Mouse (Mus musculus) heart, adult 2 months (tissue): ENCODE measurements around the gene Fli1. TPM values are rescaled to one million over a fixed set of nuclear protein-coding genes. Genes with fewer than 3 reads are reported as not detected.

Experiments
- DNase-seq, 2 experiments: peaks; one replicate each; pipeline ENCODE4 v3.0.0; 2021
- H3K27ac ChIP-seq: fragments of 200-600 bp; 2 replicates; pipeline ENCODE4 v1.8.1; 2022
- H3K27me3 ChIP-seq: fragments of 200-500 bp; 2 replicates; pipeline ENCODE4 v1.6.1; 2012; ENCODE audit warnings: mild to moderate bottlenecking, low read length, inconsistent platforms, mixed read lengths; ENCODE audit not compliant: control insufficient read depth, insufficient read depth
- H3K36me3 ChIP-seq: fragments of 200-500 bp; 2 replicates; pipeline ENCODE4 v1.6.1; 2012; ENCODE audit warnings: low read length, inconsistent platforms; ENCODE audit not compliant: control insufficient read depth, insufficient read depth
- H3K4me1 ChIP-seq: fragments of 200-500 bp; 2 replicates; pipeline ENCODE4 v1.6.1; 2011; ENCODE audit warnings: low read length; ENCODE audit not compliant: control insufficient read depth, insufficient read depth
- H3K4me3 ChIP-seq: fragments of 200-600 bp; 2 replicates; pipeline ENCODE4 v1.8.1; 2022
- H3K79me2 ChIP-seq: fragments of 200-500 bp; replicated peaks from 2 replicates; pipeline ENCODE4 v1.6.1; 2012; ENCODE audit warnings: mild to moderate bottlenecking, inconsistent platforms, low read length, moderate library complexity, mixed read lengths; ENCODE audit not compliant: control insufficient read depth, insufficient read depth
- H3K9ac ChIP-seq: fragments of 200-500 bp; 2 replicates; pipeline ENCODE4 v1.6.1; 2012; ENCODE audit warnings: low read depth, mild to moderate bottlenecking, control low read depth, inconsistent platforms, low read length, mixed read lengths
- CTCF ChIP-seq: fragments of 200-600 bp; IDR thresholded peaks from 2 replicates; pipeline ENCODE4 v1.8.1; 2022; ENCODE audit warnings: antibody characterized with exemption, mild to moderate bottlenecking, moderate library complexity
- EP300 ChIP-seq: fragments of 200-500 bp; IDR thresholded peaks from 2 replicates; pipeline ENCODE4 v1.6.1; 2011; ENCODE audit warnings: low read depth, low read length, control low read depth; ENCODE audit not compliant: insufficient read depth
- POLR2A ChIP-seq: fragments of 200-500 bp; IDR thresholded peaks from 2 replicates; pipeline ENCODE4 v1.6.1; 2011; ENCODE audit warnings: mild to moderate bottlenecking, low read depth, low read length, control low read depth; ENCODE audit not compliant: insufficient read depth
- WGBS: fragments of 180-500 bp; shearing (Covaris S2); methylation state at CpG from one replicate; pipeline ENCODE4 v1.1.7; 2018; 5-methylcytosine and 5-hydroxymethylcytosine counted together
- intact Hi-C: fragments of 180-260 bp; cut with DNase I; formaldehyde crosslinking; loops from one replicate; pipeline ENCODE4 v1.15.1; 2025
- polyA plus RNA-seq: library from polyadenylated mRNA; depleted of rRNA; stranded (reverse); fragments of >200 nt; gene quantifications from 2 replicates; pipeline ENCODE4 v1.2.3, GENCODE M21; 2012
- total RNA-seq, 2 experiments: library from RNA; stranded (reverse); gene quantifications; 2 replicates each; pipeline ENCODE4 v1.2.3; 2021

Gene Fli1
- total and polyA plus RNA-seq, 3 experiments: 14.9 to 28.2 (median 23.5) TPM

DNA sequence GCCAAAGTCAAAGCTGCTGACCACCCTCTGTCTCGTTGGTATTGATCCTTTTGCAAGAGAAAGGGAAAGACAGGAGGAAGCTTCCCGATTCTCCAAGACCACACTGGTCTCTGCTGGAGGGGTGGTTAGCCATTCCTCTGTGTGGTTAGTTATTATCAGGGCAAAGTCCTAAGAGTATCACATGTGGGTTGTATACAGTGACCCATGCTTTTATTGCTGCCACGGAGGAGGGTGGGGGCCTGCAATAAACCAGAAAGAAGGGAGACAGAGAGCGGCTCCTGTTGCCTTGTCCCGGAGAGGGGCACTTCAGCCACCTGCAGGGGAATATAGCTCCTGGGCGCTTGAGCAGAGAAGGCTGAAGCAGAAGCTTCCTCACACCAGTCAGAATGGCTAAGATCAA is 41.2 kb upstream of the Fli1 start:
- no peaks in the 10 kb centered on the region for H3K36me3 ChIP-seq
- H3K4me3 ChIP-seq: no peak overlapping the region
- H3K9ac ChIP-seq: no peak overlapping the region
- no peaks in the 10 kb centered on the region for H3K4me1 ChIP-seq
- no peak for DNase-seq
- TF ChIP-seq CTCF: peak; percentile 15
- no peak for TF ChIP-seq EP300
- H3K27ac ChIP-seq: no peak overlapping the region
- H3K27me3 ChIP-seq: no peaks in the 10 kb centered on the region
- 85% methylated on average over 6 of the region's 6 CpGs for WGBS
- intact Hi-C loops: no loop called here
- no peaks in the 10 kb centered on the region for H3K79me2 ChIP-seq

DNA sequence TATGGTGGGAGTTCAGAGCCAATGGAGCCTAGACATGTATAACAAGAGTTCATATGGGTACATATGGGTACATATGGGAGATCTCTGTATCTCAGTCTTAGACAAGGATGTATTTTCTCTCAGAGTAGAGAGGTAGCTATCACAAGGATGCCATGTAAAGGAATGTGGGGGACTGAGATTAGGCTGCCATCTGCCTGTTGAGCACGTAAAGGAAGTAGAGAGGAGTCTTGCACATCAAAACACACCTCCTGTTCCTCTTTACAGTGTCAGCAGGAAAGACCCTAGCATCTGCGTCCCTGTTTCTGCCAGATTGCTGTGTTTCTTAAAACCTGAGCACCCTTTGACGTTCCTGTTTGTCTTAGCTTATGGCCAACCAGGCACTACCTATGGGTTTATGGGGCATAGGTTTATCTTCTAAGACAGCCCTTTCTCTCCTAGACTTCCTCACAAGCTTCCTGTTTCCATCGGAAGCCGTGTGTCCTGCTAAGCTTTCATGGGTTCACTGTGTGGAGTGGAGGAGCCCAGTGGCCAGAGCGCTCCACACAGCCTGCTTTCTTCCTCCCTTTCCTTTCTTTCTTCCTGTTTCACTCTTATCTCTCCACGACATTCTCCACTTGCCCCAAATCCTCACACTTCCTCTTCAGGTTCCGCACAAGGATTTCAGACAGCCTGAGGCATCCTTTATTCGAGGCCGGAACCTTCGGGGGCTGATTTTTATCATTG is 39.4 kb upstream of the Fli1 start:
- intact Hi-C loops: no loop called here
- no peak for TF ChIP-seq EP300
- TF ChIP-seq CTCF: 0 out of 2 replicates have a peak, but pooled peaks have one; percentile 2
- WGBS: 37% methylated on average over 11 of the region's 11 CpGs
- no peak for DNase-seq
- Histone ChIP-seq H3K4me1 (no peaks in the 10 kb centered on the region), H3K4me3 (no peak overlapping the region), H3K27me3 (no peaks in the 10 kb centered on the region), H3K79me2 (no peaks in the 10 kb centered on the region), H3K27ac (no peak overlapping the region), H3K9ac (no peak overlapping the region), H3K36me3 (no peaks in the 10 kb centered on the region)

DNA sequence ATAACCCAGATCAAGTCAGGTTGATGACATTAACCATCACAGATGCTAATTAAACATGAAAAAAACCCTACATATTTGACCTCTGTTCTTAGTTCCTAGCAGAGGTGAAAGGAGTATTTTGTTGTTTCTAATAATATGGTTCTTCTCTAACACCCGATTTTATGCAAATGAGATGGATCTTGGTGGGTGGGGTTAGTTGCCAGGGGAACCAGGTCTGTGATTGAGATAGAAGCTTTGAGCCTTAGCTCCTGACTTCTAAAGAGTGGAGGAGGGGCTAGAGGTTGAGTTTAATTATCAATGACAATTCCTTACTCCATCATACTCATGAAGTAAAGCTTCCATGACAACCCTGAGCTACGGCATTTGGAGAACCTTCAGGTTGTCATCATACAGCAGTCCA is 35.8 kb upstream of the Fli1 start:
- Histone ChIP-seq H3K4me3 (no peak overlapping the region), H3K4me1 (no peaks in the 10 kb centered on the region), H3K79me2 (no peaks in the 10 kb centered on the region), H3K27ac (no peak overlapping the region), H3K36me3 (no peaks in the 10 kb centered on the region), H3K9ac (no peak overlapping the region), H3K27me3 (no peaks in the 10 kb centered on the region)
- 79% methylated on average over 2 of the region's 2 CpGs for WGBS
- TF ChIP-seq POLR2A: no peak
- no peak for TF ChIP-seq EP300
- no peak for TF ChIP-seq CTCF
- DNase-seq: no peak
- intact Hi-C loops: no loop called here

DNA sequence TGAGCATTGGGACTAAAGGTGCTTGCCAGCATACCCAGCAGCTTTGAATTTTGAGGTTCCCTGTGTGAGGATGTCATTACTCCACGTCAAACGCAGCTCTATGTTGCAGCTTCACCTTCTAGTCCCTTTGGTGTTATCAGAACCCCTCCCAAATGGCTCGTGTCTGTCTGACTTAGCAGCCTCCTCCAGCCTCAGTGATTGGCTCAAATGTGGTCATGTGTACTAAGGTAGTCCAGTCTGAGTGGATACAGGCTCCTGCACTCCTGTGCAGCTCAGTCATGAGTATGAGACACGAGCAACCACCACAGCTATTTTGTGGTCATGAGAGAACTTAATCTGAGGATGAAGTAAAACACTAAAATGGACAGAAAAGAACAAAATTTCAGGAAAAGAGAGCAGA is 31.0 kb upstream of the Fli1 start:
- TF ChIP-seq POLR2A (no peak), CTCF (no peak), EP300 (no peak)
- Histone ChIP-seq H3K27ac (no peak overlapping the region), H3K4me1 (no peaks in the 10 kb centered on the region), H3K9ac (no peak overlapping the region), H3K4me3 (no peak overlapping the region), H3K36me3 (no peaks in the 10 kb centered on the region), H3K27me3 (no peaks in the 10 kb centered on the region), H3K79me2 (no peaks in the 10 kb centered on the region)
- DNase-seq: no peak
- WGBS: 68% methylated on average over 4 of the region's 4 CpGs
- intact Hi-C loops: no loop called here

DNA sequence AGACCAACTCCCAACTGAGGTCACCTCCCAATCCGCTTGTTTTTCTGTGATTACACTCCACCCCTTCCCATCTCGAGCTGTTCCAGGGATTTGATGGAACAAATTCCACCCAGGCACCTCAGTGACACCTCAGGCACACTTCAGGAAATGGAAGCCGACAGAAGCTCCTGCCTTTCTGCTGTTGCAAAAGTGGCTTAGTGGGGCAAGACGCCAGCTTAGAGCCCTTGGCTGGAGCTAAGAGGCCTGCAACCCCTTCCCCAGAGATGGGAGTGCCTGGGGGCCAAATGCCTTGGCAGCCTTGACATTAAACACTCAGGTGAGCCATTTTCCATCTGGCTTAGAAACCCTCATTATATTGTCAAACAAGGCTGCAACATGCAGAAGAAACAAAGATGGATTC is 29.0 kb upstream of the Fli1 start:
- Histone ChIP-seq H3K4me3 (no peak overlapping the region), H3K27ac (no peak overlapping the region), H3K9ac (no peak overlapping the region), H3K27me3 (no peaks in the 10 kb centered on the region), H3K79me2 (no peaks in the 10 kb centered on the region), H3K4me1 (no peaks in the 10 kb centered on the region), H3K36me3 (no peaks in the 10 kb centered on the region)
- TF ChIP-seq EP300: no peak
- no peak for DNase-seq
- intact Hi-C loops: no loop called here
- 48% methylated on average over 4 of the region's 4 CpGs for WGBS

DNA sequence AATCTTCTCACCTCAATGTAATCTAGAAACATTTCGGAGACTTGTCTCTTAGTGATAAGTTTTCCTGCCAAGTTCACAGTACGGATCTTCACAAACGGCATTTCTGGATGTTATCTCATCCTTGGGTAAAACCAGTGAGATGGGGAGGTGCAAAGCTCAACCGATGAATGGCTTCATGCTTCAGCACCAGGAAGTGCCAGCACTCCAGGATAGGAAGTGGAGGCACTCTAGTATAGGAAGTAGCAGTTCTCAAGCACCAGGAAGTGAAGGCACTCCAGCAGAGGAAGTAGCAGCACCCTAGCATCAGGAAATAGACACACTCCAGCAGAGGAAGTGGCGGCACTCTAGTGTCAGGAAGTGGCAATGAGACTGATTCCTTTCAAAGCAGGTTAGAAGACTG is 27.9 kb upstream of the Fli1 start:
- 52% methylated on average over 5 of the region's 5 CpGs for WGBS
- DNase-seq: no peak
- H3K4me1 ChIP-seq: no peaks in the 10 kb centered on the region
- intact Hi-C loops: no loop called here
- H3K36me3 ChIP-seq: no peaks in the 10 kb centered on the region
- H3K27me3 ChIP-seq: no peaks in the 10 kb centered on the region
- H3K79me2 ChIP-seq: no peaks in the 10 kb centered on the region
- H3K27ac ChIP-seq: no peak overlapping the region
- no peak overlapping the region for H3K4me3 ChIP-seq
- TF ChIP-seq CTCF: no peak
- no peak overlapping the region for H3K9ac ChIP-seq

DNA sequence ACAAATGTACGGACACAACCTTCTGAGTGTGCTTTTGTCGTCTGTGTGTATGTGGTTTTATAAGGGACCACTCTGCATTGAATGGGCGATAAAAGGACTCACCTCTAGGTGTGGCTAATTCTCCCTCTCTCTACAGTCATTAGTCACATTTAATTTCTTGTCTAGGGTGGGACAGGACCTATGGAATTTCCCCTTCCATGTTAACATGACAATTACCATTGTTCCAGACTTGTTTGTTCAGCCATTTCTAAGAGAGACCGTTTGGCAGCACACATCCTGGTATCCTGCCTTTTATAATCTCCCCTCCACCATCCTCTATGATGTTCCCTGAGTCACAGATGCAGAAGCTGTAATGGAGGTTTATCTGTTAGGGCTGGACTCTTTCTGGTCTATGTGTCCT is 26.6 kb upstream of the Fli1 start:
- no peak for TF ChIP-seq EP300
- no peak for TF ChIP-seq POLR2A
- TF ChIP-seq CTCF: no peak
- H3K36me3 ChIP-seq: no peaks in the 10 kb centered on the region
- H3K27me3 ChIP-seq: no peaks in the 10 kb centered on the region
- DNase-seq: no peak
- H3K27ac ChIP-seq: no peak overlapping the region
- H3K4me1 ChIP-seq: no peaks in the 10 kb centered on the region
- no peak overlapping the region for H3K9ac ChIP-seq
- WGBS: 65% methylated on average over 4 of the region's 4 CpGs
- no peak overlapping the region for H3K4me3 ChIP-seq
- no peaks in the 10 kb centered on the region for H3K79me2 ChIP-seq
- intact Hi-C loops: no loop called here
